Mouse (Mus musculus) spleen, postnatal 14 days (tissue): ENCODE measurements around the gene Plekhj1.
A peak's percentile ranks its signal among the peaks of the same experiment; 100 is the strongest.
"Not testable (repeated sequence)": the region's sequence is repeated elsewhere in the genome, so short reads cannot be mapped to it uniquely, and the experiment has no call there.

Experiments used
- DNase-seq, 2 experiments: peaks; one replicate each; pipeline ENCODE4 v3.0.0; 2021 to 2022; ENCODE audit warnings: low spot score in 2 of 2

Gene Plekhj1

DNA sequence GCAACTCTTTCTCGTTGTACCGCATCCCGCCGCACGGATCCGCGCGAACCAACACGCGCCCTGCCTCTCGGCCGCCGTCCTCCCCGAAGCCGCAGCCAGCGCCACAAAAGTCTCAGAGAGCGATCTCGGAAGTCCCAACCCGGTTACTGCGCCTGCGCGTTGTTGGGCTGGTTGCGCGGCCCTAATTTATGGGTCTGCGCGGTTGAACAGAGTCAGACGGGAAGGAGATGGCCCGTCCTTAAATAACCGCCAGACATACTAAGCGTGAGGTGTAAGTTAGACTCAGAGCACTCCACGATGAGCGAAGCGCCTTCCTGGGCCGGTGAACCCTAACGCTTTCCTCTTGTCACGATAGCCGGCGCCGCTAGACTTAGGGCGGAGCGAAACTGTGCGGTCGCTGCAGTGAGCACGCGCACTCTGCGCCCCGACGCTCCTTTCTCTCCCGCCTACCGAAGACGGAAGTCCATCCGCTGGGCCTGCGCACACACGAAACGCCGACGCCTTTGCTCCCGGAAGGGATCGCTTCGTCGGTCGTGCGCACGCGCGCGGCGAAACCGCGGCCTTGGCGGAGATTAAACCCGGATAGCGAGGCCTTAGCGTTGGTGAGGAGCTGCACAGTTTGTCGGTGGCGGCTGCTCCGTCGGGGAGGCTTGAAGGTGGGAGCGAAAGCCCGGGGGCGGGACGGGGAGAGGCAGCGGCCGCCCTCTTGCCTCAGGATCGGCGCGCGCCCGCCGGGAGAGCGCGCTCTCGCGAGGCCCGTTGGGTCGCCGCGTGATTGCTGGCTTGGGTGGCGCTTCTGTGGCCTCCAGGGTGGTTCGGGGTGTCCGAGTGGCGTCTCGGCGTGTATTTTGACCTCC, at the start of gene Plekhj1, which contains the start of gene Sf3a2:
Gene Plekhj1 (minus strand): TSS at position 477 of the 857 bp plus-strand sequence.
Gene Sf3a2 (plus strand): TSS at position 49 of the 857 bp plus-strand sequence.
- DNase-seq, result peak; percentile 91 to 94

DNA sequence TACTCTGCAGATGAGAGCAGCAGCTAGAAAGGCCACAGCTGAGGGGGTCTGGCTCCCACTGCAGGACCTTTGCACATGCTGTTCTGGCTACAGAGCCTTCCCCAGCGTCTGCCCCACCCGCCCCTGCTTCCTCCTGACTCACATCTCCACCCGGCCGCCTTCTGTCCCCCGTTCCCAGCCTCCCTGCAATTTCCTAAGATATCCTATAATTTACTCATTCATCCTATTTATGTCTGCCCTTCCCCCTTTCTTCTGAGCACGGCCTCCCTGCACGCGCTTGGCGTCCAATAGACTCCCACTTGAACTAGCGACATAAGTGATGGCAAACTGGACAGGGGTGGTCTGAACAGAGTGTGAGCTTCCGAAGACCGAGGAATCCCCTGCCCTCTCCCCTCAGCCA, 47.3 kb upstream of the Plekhj1 start:
- DNase-seq, result no peak

DNA sequence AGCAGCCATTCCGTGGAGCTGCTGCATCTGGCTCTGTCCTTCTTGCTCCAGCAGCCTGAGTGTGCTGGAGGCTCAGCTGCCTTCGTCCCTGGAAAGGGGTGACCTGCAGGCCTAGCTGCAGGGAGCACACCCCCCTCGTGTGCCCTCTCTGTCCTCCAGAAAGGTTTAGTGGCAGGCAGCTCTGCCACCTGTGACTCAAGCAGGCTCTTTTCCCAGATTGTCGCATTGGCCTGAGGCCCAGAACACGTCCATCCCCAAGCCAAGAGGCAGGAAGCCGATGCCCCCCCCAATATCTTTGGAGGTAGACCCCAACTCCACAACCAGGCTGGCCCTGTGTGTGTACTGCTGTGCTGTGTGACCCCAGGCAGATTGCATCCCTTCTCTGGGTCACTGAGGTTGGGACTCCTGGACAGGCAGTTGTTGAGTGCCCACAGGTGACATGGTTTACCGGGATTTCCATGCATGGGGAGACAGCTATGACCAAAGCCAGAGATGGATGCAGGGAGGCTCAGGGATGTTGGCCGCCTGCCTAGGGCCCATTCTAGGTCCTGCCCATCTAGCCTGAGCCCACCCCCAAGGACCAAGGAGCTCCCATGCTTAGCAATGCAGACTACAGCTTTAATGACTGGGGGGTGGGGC, 46.7 kb upstream of the Plekhj1 start:
- DNase-seq, result no peak

GRCm38 (mm10) chr10:80843931-80844547, 45.6 kb upstream of the Plekhj1 start, which contains the start of gene Lingo3:
Gene Lingo3 (minus strand): TSS chr10:80844039.
- DNase-seq, result no peak

DNA sequence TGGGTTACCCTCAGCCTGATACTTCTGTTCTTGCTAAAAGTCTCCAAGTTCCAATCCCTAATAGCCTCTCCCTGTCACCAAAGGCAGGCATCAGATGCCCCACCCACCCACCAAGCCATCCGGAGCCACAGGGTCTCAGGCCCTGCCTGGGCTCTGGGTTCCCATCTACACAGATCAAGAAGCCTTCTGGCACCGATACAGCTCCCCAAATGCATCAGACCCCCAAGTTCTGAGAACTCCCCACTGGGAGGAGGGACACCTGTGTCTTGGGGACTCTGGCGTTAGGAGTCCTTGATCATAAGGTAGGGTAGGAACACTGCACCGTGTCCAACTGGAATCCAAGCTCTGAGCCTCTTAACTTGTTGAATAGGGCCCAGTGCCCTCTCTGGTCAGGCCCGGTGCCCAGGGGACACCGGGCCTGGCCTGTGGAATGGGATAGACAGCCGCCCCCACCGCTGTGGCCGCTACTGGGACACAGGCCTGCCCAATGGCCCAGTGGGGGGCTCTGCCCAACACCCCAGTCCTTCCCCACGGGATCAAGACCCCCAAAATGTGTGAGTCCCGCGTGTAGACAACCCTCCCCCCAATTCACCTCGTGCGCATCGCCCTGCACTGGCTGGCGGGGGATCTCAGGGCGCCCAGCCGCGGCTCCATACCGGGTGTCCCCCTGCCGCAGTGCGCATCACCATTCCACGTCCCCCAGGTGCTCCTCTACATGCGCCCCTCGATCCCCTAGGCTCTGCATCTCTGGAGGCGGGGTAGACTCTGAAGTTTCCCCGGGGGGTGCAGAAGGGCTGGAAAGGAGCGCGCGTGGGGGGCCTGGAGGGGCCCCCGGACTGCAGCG, 44.9 kb upstream of the Plekhj1 start:
- DNase-seq, result no peak

- no peak for DNase-seq
These were observed 43.9 kb upstream of the Plekhj1 start for GRCm38 (mm10) chr10:80842334-80842733.

DNA sequence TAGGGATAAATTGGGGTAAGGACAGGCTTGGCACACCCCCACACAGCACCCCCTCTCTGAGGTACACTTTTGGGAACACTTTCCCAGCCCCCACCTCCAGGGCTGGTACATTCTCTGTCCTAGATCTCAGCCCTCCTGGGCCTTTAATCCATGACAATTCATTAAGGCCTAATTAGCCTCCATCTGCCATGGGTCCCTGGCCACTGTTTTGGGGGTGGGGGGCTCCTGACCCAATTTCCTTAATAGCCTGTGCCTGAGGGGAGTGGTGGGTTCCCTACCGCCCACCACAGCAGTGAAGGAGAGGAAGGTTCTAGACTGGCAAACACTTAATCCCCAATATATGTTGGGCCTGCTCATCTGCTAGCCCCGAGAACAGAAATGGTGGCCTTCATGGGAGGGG, 43.3 kb upstream of the Plekhj1 start:
- DNase-seq, result no peak

- DNase-seq, result no peak
These were observed 41.4 kb upstream of the Plekhj1 start for GRCm38 (mm10) chr10:80839848-80840247.

GRCm38 (mm10) chr10:80838346-80838912, 40.0 kb upstream of the Plekhj1 start:
- no peak for DNase-seq

GRCm38 (mm10) chr10:80837827-80838226, 39.4 kb upstream of the Plekhj1 start:
- no peak for DNase-seq

DNA sequence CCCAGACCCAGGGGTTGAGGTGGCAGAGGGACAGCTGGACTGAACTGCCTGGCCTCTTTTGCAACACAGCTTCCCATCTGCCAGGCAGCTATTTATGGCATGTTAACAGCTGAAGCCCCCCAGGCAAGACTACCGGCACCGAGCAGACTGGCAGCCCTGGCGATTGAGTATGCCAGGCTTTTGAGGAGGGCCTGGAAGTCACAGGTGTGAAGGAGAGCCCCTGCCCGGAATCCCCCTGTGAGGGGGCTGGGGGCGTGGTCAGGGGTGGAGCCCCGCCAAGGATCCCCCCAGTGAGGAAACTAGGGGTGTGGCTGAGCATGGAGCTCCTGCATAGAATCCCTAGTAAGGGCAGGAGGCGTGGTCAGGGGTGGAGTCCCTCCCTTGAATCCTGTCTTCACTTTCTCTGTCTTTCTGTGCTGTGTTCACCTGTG, 38.5 kb upstream of the Plekhj1 start:
- no peak for DNase-seq

DNA sequence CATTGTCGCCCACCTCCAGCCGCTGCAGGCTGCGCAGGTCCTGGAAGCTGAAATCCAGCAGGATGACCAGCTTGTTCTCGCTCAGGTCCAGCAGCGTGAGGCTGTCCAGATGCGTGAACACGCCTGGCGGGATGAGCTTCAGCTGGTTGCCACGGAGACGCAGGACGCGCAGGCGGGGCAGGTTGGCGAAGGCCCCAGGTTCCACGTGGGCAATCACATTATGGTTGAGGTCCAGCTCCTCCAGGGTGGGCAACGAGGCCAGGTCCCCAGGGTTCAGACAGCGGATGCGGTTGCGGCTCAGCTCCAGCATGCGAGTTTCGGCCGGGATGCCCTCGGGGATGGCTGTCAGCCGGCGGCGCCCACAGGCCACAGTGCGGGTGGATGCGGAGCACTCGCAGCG, 37.2 kb upstream of the Plekhj1 start:
- no peak for DNase-seq

DNA sequence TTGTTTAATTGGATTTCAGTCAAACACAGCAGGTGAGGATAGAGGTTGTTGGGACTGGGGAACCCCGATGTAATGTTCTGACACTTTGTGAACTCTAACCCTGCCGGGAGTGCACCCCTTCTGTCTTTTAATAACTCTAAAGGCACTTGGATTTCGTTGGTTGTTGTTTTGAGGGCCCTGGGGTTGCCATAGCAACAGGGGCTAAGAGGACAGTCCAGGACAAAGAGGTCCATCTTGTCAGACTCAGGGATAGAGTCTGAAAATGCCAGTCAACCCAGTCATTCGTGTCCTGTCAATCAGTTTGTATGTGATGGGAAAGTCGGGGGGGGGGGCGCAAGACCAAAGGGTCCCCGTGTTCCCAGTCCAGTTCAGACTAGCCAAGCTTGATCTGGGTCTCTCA, 34.4 kb upstream of the Plekhj1 start:
- DNase-seq, result no peak

- DNase-seq, result peak; percentile 34 to 43
These were observed 32.7 kb upstream of the Plekhj1 start for GRCm38 (mm10) chr10:80831136-80831535.

- DNase-seq, result no peak
These were observed 31.2 kb upstream of the Plekhj1 start for GRCm38 (mm10) chr10:80829359-80830278.

- DNase-seq, result not testable (repeated sequence)
These were observed 30.2 kb upstream of the Plekhj1 start for GRCm38 (mm10) chr10:80828587-80828986.

DNA sequence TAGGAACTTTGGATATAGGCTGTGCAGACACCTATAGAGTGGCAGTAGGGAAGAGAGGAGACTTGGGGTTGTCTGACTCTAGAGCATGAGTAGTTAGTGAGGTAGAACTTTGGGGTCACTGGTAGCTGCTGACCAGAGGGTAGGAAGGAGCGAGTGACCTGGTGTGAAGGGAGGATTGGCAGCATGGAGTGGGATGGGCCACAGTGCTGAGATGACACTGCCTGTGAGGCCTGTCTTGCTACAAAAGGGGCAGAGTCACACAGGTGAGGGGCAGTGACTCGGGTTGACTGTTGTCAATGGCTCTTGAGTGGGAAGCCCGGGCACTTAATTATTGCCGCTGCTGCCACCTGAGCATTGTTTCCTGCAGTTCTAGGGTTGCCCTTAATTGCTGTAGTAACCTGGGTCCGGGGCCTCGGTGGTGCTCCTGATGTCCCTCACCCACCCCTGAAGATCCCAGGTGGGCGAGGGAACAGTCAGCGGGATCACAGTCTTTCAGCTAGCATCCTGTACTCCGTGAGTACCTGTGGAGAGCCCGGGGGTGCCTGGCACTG, 29.5 kb upstream of the Plekhj1 start:
- DNase-seq, result no peak

DNA sequence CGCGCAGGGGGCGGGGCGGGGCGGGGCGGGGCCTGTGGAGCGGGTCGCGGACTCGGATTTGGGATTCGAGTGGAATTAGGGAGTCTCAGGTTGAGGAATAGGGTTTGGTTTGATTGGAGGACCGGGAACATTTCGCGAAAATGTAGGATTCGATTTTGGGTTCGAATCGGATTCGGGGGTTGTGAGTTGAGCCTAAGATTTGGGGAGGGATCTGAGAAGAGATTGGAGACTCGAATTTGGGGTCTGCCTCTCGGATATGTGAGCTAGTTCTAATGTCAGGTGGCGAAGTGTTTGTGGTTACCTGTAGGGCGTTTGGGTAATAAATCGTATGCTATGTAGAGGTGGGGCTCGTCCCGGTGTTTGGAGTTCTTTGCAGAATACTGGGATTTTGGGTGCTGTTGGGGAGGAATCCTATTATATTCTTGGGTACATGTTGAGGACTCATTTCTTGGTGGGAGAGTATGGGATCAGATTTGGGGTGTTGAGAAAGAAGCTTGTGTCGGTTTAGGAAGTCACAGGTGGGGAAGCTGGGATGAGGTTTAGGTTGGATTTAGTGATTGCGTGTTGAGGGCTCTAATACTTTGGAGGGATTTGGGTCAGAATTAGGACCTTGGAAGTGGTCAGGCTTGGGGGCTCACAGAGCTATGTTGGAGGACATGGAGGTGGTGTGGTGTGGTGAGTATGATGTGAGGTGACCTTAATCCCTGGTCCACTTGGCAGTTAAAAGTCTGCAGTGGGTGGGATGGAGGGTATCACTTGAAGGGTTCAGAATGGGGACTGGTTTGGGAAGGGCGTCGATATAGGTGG, 28.8 kb upstream of the Plekhj1 start:
- DNase-seq, result no peak
